Mouse (Mus musculus): ENCODE results near the gene Sgms2.

DNA sequence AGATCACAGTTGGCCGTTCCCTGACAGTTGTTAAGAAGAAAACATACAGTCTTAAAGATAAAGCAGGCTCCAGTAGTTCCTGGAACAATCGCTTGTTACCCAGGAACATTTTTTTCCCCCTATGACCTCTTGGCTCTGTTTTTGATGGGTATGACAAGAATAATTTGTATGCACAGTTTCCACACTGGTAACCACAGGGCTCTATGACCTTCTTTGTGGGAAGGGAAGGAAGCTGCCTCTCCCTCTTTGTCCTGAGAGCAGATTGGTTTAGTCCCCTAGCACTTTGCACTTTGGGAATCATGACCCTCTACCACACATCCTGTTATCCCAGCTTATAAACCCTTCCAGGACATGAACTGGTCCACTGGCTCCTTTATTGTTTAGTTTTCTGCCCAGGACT is 16.8 kb upstream of the Sgms2 start:
- TF ChIP-seq CTCF (IDR thresholded peaks at IDR 0.05; ENCODE audit: low read depth) = no peak
- TF ChIP-seq EP300 (optimal IDR thresholded peaks at IDR 0.05) = no peak
